Mouse (Mus musculus) cerebellum, adult 2 months (tissue): Measurements from ENCODE around the gene Rassf3.

ENCODE experiments used
- CTCF ChIP-seq: fragments of 200-500 bp; IDR thresholded peaks from 2 replicates; pipeline ENCODE4 v1.5.1; 2011; ENCODE audit warnings: low read depth, mild to moderate bottlenecking, control low read depth, low read length, moderate library complexity, borderline replicate concordance; ENCODE audit not compliant: insufficient read depth
- POLR2A ChIP-seq: fragments of 200-500 bp; IDR thresholded peaks from 2 replicates; pipeline ENCODE4 v1.6.1; 2011; ENCODE audit warnings: low read length, control low read depth, borderline replicate concordance; ENCODE audit not compliant: insufficient read depth

GRCm38 (mm10) chr10:121381280-121381679 lies 94.9 kb downstream of the Rassf3 start:
- TF ChIP-seq CTCF (no peak), POLR2A (no peak)
